Mouse (Mus musculus) kidney, adult 2 months (tissue): ENCODE data around the gene Olfr513.

Experiments
- CTCF ChIP-seq: fragments of 200-500 bp; conservative IDR thresholded peaks from 2 replicates; pipeline ENCODE4 v1.5.1; 2011; ENCODE audit warnings: low read depth, mild to moderate bottlenecking, control low read depth, low read length, moderate library complexity, mixed read lengths; ENCODE audit not compliant: insufficient read depth, insufficient read length
- POLR2A ChIP-seq: fragments of 200-500 bp; IDR thresholded peaks from one replicate; pipeline ENCODE4 v1.6.1; 2011; ENCODE audit warnings: low read depth, low read length, control low read depth

DNA sequence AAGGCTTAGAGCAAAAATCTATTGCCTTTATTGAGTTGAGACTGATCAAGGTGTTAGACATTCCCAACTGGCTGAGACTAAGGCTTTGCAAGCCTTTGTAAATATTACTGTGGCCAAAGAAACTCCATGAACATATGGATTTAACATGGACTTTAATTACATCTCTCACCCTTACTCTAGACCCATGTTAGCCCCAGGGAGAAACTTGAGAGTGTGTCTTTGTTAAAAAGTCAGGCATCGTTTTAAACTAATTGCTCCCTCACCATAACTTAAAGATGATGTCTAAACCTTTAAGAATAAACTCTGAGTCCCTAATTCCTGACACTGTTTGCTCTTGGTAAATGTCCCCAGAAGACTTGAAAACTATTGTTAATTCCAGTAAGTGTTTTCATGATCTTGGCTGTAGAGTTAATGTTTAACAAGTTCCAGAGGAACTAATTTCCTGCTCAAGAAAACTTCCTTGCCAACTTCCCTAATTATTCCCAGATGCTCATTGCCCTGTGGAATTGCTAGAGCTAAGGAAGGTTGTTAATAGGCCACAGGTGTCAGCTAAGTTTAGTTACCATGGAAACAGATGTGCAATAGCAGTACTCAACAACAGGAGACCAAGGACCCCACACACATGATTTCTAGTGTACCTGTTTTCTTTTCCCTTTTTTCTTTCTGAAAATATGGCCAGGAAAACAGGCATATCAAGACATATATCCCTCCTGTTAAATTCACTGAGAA lies 46.6 kb downstream of the Olfr513 start:
- no peak for TF ChIP-seq POLR2A
- TF ChIP-seq CTCF, result no peak
